Mouse (Mus musculus) hindbrain, embryonic 14.5 days (tissue): Measurements from ENCODE around the gene Stx3. TPM values are rescaled to one million over a fixed set of nuclear protein-coding genes. Genes with fewer than 3 reads are reported as not detected.

ENCODE experiments used
- ATAC-seq: fragments of 200-750 bp; cut with Nextera tagmentation; 2 replicates; pipeline ENCODE4 v1.8.0; 2017; ENCODE audit warnings: moderate number of reproducible peaks, mild to moderate bottlenecking, moderate TSS enrichment, moderate library complexity; ENCODE audit not compliant: low FRiP score
- DNase-seq: peaks from one replicate; pipeline ENCODE4 v3.0.0-alpha.2; 2015; ENCODE audit warnings: low spot score
- H3K27ac ChIP-seq: fragments of 300-500 bp; sonication (generic); 2 replicates; pipeline ENCODE4 v1.5.1; 2014; ENCODE audit warnings: mild to moderate bottlenecking, moderate library complexity
- H3K27me3 ChIP-seq: fragments of 300-500 bp; sonication (generic); 2 replicates; pipeline ENCODE4 v1.6.1; 2014; ENCODE audit warnings: mild to moderate bottlenecking, low read length, mixed read lengths; ENCODE audit not compliant: control insufficient read depth, insufficient read depth
- H3K36me3 ChIP-seq: fragments of 300-500 bp; sonication (generic); replicated peaks from 2 replicates; pipeline ENCODE4 v1.6.1; 2014; ENCODE audit not compliant: control insufficient read depth, insufficient read depth
- H3K4me1 ChIP-seq: fragments of 300-500 bp; sonication (generic); replicated peaks from 2 replicates; pipeline ENCODE4 v1.6.1; 2014; ENCODE audit warnings: antibody characterized with exemption, low read length, mixed read lengths; ENCODE audit not compliant: control insufficient read depth, insufficient read depth
- H3K4me2 ChIP-seq: fragments of 300-500 bp; sonication (generic); replicated peaks from 2 replicates; pipeline ENCODE4 v1.6.1; 2014; ENCODE audit warnings: mild to moderate bottlenecking, moderate library complexity
- H3K4me3 ChIP-seq: fragments of 300-500 bp; sonication (generic); replicated peaks from 2 replicates; pipeline ENCODE4 v1.5.1; 2014; ENCODE audit warnings: mild to moderate bottlenecking, low read length
- H3K9ac ChIP-seq: fragments of 300-500 bp; sonication (generic); 2 replicates; pipeline ENCODE4 v1.6.1; 2014
- H3K9me3 ChIP-seq: fragments of 300-500 bp; sonication (generic); 2 replicates; pipeline ENCODE4 v1.6.1; 2016; ENCODE audit warnings: low read length; ENCODE audit not compliant: control insufficient read depth
- WGBS: fragments of 180-500 bp; shearing (Covaris S2); extraction: QIAGEN DNeasy Blood & Tissue Kit; methylation state at CpG from one replicate; pipeline ENCODE4 v1.1.7; 2014; 5-methylcytosine and 5-hydroxymethylcytosine counted together
- polyA plus RNA-seq: library from polyadenylated mRNA; unstranded; fragments of >200 nt; fragmentation: Nextera tagmentation; extraction: Ambion mirVana; gene quantifications from 2 replicates; pipeline ENCODE4 v1.2.1, GENCODE M21; 2014

Stx3 gene
- polyA plus RNA-seq: 20.3 and 20.6 TPM in 2 replicates

- peaks cover 37% of the 10 kb centered on the region for H3K27me3 ChIP-seq
Measured at GRCm38 (mm10) chr19:11819143-11819700, at the start of gene Stx3. Stx3 (minus strand) TSS chr19:11819403.

GRCm38 (mm10) chr19:11867837-11868236 lies 48.6 kb upstream of the Stx3 start:
- no peak overlapping the region for H3K4me2 ChIP-seq
- H3K9ac ChIP-seq: no peak overlapping the region
- no peak overlapping the region for H3K27ac ChIP-seq
- DNase-seq (no peak), ATAC-seq (no peak)
- no peak overlapping the region for H3K4me3 ChIP-seq
- H3K36me3 ChIP-seq: no peaks in the 10 kb centered on the region
- no peaks in the 10 kb centered on the region for H3K27me3 ChIP-seq
- no peaks in the 10 kb centered on the region for H3K9me3 ChIP-seq
- no peaks in the 10 kb centered on the region for H3K4me1 ChIP-seq
- WGBS: 78% methylated on average over 2 of the region's 2 CpGs

More at GRCm38 (mm10) chr19:11819143-11819700, at the start of gene Stx3:
- WGBS: under 1% methylated on average over 20 of the region's 20 CpGs
- Histone ChIP-seq H3K27ac (peak within 1 kb of the TSS; percentile 20; the same call in 1 of the 2 replicates), H3K9me3 (no peaks in the 10 kb centered on the region), H3K4me3 (peak within 1 kb of the TSS; percentile 87), H3K4me1 (peaks cover 19% of the 10 kb centered on the region), H3K9ac (peak within 1 kb of the TSS; percentile 82), H3K4me2 (peak within 1 kb of the TSS; percentile 80), H3K36me3 (no peaks in the 10 kb centered on the region)
- DNase-seq (peak; percentile 32), ATAC-seq (peak; percentile 18; the same call in 1 of the 2 replicates)

GRCm38 (mm10) chr19:11860966-11861365 lies 41.8 kb upstream of the Stx3 start, which contains the start of gene Olfr1418:
Olfr1418 (minus strand) TSS chr19:11861066.
- DNase-seq (no peak), ATAC-seq (no peak)
- 93% methylated on average over 1 of the region's 1 CpGs for WGBS
- Histone ChIP-seq H3K4me2 (no peak within 1 kb of the TSS), H3K27me3 (no peaks in the 10 kb centered on the region), H3K36me3 (no peaks in the 10 kb centered on the region), H3K9ac (no peak within 1 kb of the TSS), H3K4me1 (no peaks in the 10 kb centered on the region), H3K9me3 (no peaks in the 10 kb centered on the region), H3K27ac (no peak within 1 kb of the TSS), H3K4me3 (no peak within 1 kb of the TSS)

- Histone ChIP-seq H3K4me2 (no peak overlapping the region), H3K4me1 (no peaks in the 10 kb centered on the region), H3K36me3 (no peaks in the 10 kb centered on the region), H3K4me3 (no peak overlapping the region), H3K9me3 (no peaks in the 10 kb centered on the region), H3K27ac (no peak overlapping the region), H3K9ac (no peak overlapping the region), H3K27me3 (no peaks in the 10 kb centered on the region)
- no peak for DNase-seq
- no peak for ATAC-seq
- 79% methylated on average over 6 of the region's 6 CpGs for WGBS
Measured at GRCm38 (mm10) chr19:11856506-11856905, 37.3 kb upstream of the Stx3 start.

- whole genome bisulfite sequencing: 95% methylated on average over 2 of the region's 2 CpGs
- Histone ChIP-seq H3K4me2 (no peak overlapping the region), H3K4me3 (no peak overlapping the region), H3K27me3 (no peaks in the 10 kb centered on the region), H3K9ac (no peak overlapping the region), H3K36me3 (no peaks in the 10 kb centered on the region), H3K27ac (no peak overlapping the region), H3K4me1 (no peaks in the 10 kb centered on the region), H3K9me3 (no peaks in the 10 kb centered on the region)
- DNase-seq (no peak), ATAC-seq (no peak)
Measured at GRCm38 (mm10) chr19:11854821-11855220, 35.6 kb upstream of the Stx3 start.

GRCm38 (mm10) chr19:11852652-11853051 lies 33.4 kb upstream of the Stx3 start:
- no peak overlapping the region for H3K9ac ChIP-seq
- no peak for DNase-seq
- H3K27ac ChIP-seq: no peak overlapping the region
- H3K4me2 ChIP-seq: no peak overlapping the region
- no peak overlapping the region for H3K4me3 ChIP-seq
- 74% methylated on average over 4 of the region's 4 CpGs for WGBS
- H3K9me3 ChIP-seq: no peaks in the 10 kb centered on the region
- no peak for ATAC-seq
- no peaks in the 10 kb centered on the region for H3K36me3 ChIP-seq
- H3K27me3 ChIP-seq: no peaks in the 10 kb centered on the region
- no peaks in the 10 kb centered on the region for H3K4me1 ChIP-seq

- no peak overlapping the region for H3K4me3 ChIP-seq
- no peaks in the 10 kb centered on the region for H3K36me3 ChIP-seq
- 83% methylated on average over 4 of the region's 4 CpGs for WGBS
- no peak overlapping the region for H3K4me2 ChIP-seq
- H3K9ac ChIP-seq: no peak overlapping the region
- no peaks in the 10 kb centered on the region for H3K27me3 ChIP-seq
- DNase-seq (no peak), ATAC-seq (no peak)
- no peaks in the 10 kb centered on the region for H3K9me3 ChIP-seq
- no peak overlapping the region for H3K27ac ChIP-seq
- H3K4me1 ChIP-seq: no peaks in the 10 kb centered on the region
Measured at GRCm38 (mm10) chr19:11846333-11846732, 27.1 kb upstream of the Stx3 start.

GRCm38 (mm10) chr19:11839119-11839518 lies 19.9 kb upstream of the Stx3 start, which contains the start of gene Olfr1417:
Olfr1417 (minus strand) TSS chr19:11839219.
- DNase-seq (no peak), ATAC-seq (no peak)
- H3K36me3 ChIP-seq: no peaks in the 10 kb centered on the region
- H3K4me1 ChIP-seq: no peaks in the 10 kb centered on the region
- H3K4me2 ChIP-seq: no peak within 1 kb of the TSS
- no peaks in the 10 kb centered on the region for H3K27me3 ChIP-seq
- no peak within 1 kb of the TSS for H3K4me3 ChIP-seq
- H3K27ac ChIP-seq: no peak within 1 kb of the TSS
- H3K9ac ChIP-seq: no peak within 1 kb of the TSS
- 91% methylated on average over 4 of the region's 4 CpGs for WGBS
- no peaks in the 10 kb centered on the region for H3K9me3 ChIP-seq

GRCm38 (mm10) chr19:11823346-11824065 lies 4.3 kb upstream of the Stx3 start:
- no peak overlapping the region for H3K4me3 ChIP-seq
- H3K27me3 ChIP-seq: peaks cover 21% of the 10 kb centered on the region
- WGBS: 24% methylated on average over 4 of the region's 4 CpGs

More at GRCm38 (mm10) chr19:11823346-11824065, 4.3 kb upstream of the Stx3 start:
- Histone ChIP-seq H3K9me3 (no peaks in the 10 kb centered on the region), H3K4me2 (no peak overlapping the region), H3K36me3 (no peaks in the 10 kb centered on the region), H3K4me1 (peaks cover 12% of the 10 kb centered on the region), H3K9ac (no peak overlapping the region), H3K27ac (no peak overlapping the region)
- no peak for DNase-seq
- no peak for ATAC-seq
